Mouse (Mus musculus) hindbrain, embryonic 16.5 days (tissue): Measurements from ENCODE around the gene Sord. TPM values are rescaled to one million over a fixed set of nuclear protein-coding genes. Genes with fewer than 3 reads are reported as not detected.

Experiments used
- ATAC-seq: fragments of 200-750 bp; cut with Nextera tagmentation; 2 replicates; pipeline ENCODE4 v1.8.0; 2017; ENCODE audit warnings: moderate TSS enrichment, moderate library complexity
- H3K27ac ChIP-seq: fragments of 300-500 bp; sonication (generic); 2 replicates; pipeline ENCODE4 v1.5.1; 2014; ENCODE audit warnings: low read depth, mild to moderate bottlenecking, control low read depth, low read length, moderate library complexity
- H3K27me3 ChIP-seq: fragments of 300-500 bp; sonication (generic); replicated peaks from 2 replicates; pipeline ENCODE4 v1.6.1; 2014; ENCODE audit warnings: low read length; ENCODE audit not compliant: control insufficient read depth, insufficient read depth
- H3K36me3 ChIP-seq: fragments of 300-500 bp; sonication (generic); 2 replicates; pipeline ENCODE4 v1.6.1; 2014; ENCODE audit warnings: mild to moderate bottlenecking, low read length, moderate library complexity, mixed read lengths; ENCODE audit not compliant: control insufficient read depth, insufficient read depth
- H3K4me1 ChIP-seq: fragments of 300-500 bp; sonication (generic); 2 replicates; pipeline ENCODE4 v1.6.1; 2014; ENCODE audit warnings: low read depth, low read length; ENCODE audit not compliant: control insufficient read depth, insufficient read depth
- H3K4me2 ChIP-seq: fragments of 300-500 bp; sonication (generic); 2 replicates; pipeline ENCODE4 v1.6.1; 2014; ENCODE audit warnings: mild to moderate bottlenecking, low read length, control low read depth, moderate library complexity
- H3K4me3 ChIP-seq: fragments of 300-500 bp; sonication (generic); 2 replicates; pipeline ENCODE4 v1.5.1; 2014; ENCODE audit warnings: mild to moderate bottlenecking, low read length, control low read depth, moderate library complexity
- H3K9ac ChIP-seq: fragments of 300-500 bp; sonication (generic); 2 replicates; pipeline ENCODE4 v1.6.1; 2014; ENCODE audit warnings: low read depth, mild to moderate bottlenecking, control low read depth, low read length, moderate library complexity
- H3K9me3 ChIP-seq: fragments of 300-500 bp; sonication (generic); 2 replicates; pipeline ENCODE4 v1.6.1; 2014; ENCODE audit warnings: mild to moderate bottlenecking, low read length, moderate library complexity; ENCODE audit not compliant: control insufficient read depth
- whole genome bisulfite sequencing: fragments of 180-500 bp; shearing (Covaris S2); extraction: QIAGEN DNeasy Blood & Tissue Kit; methylation state at CpG from one replicate; pipeline ENCODE4 v1.1.7; 2014; 5-methylcytosine and 5-hydroxymethylcytosine counted together
- polyA plus RNA-seq: library from polyadenylated mRNA; unstranded; fragments of >200 nt; fragmentation: Nextera tagmentation; extraction: Ambion mirVana; gene quantifications from 2 replicates; pipeline ENCODE4 v1.2.1, GENCODE M21; 2015

Gene Sord
- polyA plus RNA-seq, 1 experiment from 2014 or later = 29.7 TPM

DNA sequence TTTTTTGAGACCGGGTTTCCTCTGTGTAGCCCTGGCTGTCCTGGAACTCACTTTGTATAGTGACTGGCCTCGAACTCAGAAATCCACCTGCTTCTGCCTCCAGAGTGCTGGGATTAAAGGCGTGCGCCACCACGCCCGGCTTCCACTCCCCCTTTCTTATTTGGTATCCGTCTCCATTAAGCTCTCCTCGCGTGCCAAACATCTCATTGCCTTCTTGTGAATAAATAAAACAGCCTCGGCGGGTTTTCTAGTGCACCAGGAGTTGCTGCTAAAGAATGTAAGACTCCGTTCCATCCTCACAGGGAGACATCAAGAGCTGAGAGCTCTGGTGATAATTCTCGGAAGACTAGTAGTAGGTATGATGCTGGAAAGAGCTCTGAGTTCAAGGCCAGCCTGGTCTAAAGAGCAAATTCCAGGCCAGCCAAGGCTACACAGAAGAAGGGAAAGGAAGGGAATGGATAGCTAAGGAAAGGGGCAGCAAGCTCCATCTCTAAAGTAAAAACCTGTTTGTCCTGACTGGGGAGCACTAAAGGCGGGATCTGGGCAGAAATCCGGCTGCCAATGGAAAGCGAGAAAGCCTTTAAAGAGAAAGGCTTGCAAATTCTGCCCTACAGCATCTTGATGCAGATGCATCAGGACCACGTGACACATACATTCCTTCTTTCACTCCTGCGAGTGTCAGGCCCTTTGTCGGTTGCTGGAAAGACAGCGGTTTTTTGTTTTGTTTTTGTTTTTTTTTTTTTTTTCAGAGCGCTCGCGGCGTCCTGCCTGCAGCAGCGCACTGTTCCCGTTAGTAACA, 591 bp upstream of the Sord start:
- Histone ChIP-seq H3K9me3 (no peaks in the 10 kb centered on the region), H3K36me3 (no peaks in the 10 kb centered on the region), H3K4me1 (peaks cover 5% of the 10 kb centered on the region), H3K27me3 (no peaks in the 10 kb centered on the region), H3K9ac (peak overlapping the region; percentile 71), H3K27ac (peak overlapping the region; percentile 51), H3K4me2 (peak overlapping the region; percentile 92), H3K4me3 (peak overlapping the region; percentile 53)
- WGBS = 6% methylated on average over 26 of the region's 26 CpGs
- ATAC-seq = peak; percentile 55

GRCm38 (mm10) chr2:122235425-122235824, 876 bp downstream of the Sord start:
- no peak for ATAC-seq
- 63% methylated on average over 2 of the region's 2 CpGs for WGBS
- H3K9ac ChIP-seq = no peak overlapping the region

DNA sequence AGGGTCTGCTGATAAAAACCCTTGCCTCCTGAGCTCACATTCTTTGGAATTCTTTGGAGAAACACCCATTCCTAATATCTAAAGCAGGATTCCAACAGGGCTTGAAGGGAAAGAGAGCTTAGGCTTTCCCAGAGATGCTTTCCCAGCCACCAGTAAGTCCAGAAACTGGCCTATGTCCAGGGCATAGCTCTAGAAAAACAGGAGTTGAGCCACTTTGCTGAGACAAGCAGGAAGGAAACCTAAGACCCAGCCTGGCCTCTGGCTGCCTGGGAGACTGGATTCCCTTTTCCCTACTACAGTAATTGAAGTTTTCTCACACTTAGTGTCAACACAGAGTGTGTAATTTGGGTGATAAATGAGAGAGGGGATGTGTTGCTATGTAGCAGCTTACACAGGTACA, 1.8 kb downstream of the Sord start:
- Histone ChIP-seq H3K4me3 (no peak overlapping the region), H3K9me3 (no peaks in the 10 kb centered on the region), H3K27ac (no peak overlapping the region), H3K9ac (no peak overlapping the region), H3K27me3 (no peaks in the 10 kb centered on the region), H3K36me3 (no peaks in the 10 kb centered on the region), H3K4me2 (no peak overlapping the region), H3K4me1 (peaks cover 5% of the 10 kb centered on the region)
- no peak for ATAC-seq

More at GRCm38 (mm10) chr2:122235425-122235824, 876 bp downstream of the Sord start:
- Histone ChIP-seq H3K4me2 (peak overlapping the region; percentile 92), H3K36me3 (no peaks in the 10 kb centered on the region), H3K27me3 (no peaks in the 10 kb centered on the region), H3K4me3 (peak overlapping the region; percentile 53), H3K27ac (no peak overlapping the region), H3K9me3 (no peaks in the 10 kb centered on the region), H3K4me1 (peaks cover 5% of the 10 kb centered on the region)

GRCm38 (mm10) chr2:122237891-122238470, 3.4 kb downstream of the Sord start:
- no peaks in the 10 kb centered on the region for H3K27me3 ChIP-seq
- no peak overlapping the region for H3K27ac ChIP-seq
- WGBS = 86% methylated on average over 2 of the region's 2 CpGs
- H3K4me2 ChIP-seq = no peak overlapping the region
- ATAC-seq = no peak
- H3K4me3 ChIP-seq = no peak overlapping the region
- H3K4me1 ChIP-seq = peaks cover 5% of the 10 kb centered on the region
- H3K9me3 ChIP-seq = no peaks in the 10 kb centered on the region
- no peaks in the 10 kb centered on the region for H3K36me3 ChIP-seq
- H3K9ac ChIP-seq = no peak overlapping the region

- H3K4me3 ChIP-seq = no peak overlapping the region
- no peak overlapping the region for H3K27ac ChIP-seq
- H3K27me3 ChIP-seq = no peaks in the 10 kb centered on the region
- no peaks in the 10 kb centered on the region for H3K36me3 ChIP-seq
- H3K9me3 ChIP-seq = no peaks in the 10 kb centered on the region
- H3K4me2 ChIP-seq = no peak overlapping the region
- ATAC-seq = no peak
- no peaks in the 10 kb centered on the region for H3K4me1 ChIP-seq
- H3K9ac ChIP-seq = no peak overlapping the region
Observed at GRCm38 (mm10) chr2:122240735-122241134, 6.2 kb downstream of the Sord start.

DNA sequence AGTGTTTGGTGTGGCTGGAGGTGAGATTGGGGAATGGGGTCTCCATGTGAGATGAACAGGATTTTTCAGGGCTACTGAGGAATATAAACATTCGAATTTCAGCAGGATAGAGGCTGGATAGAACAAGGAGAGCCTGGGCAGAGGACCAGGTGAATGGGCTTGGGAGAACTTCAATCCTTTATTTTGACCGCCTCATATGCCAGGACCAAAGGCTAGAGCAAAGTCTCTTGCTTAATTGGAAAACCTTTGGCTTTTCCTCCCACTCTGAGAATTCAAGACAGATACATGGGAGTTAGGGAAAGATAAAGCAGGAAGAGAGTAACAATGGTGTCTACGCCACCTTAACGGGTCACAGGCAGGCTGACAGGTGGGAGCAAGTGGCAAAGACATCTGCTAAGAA, 6.7 kb downstream of the Sord start:
- Histone ChIP-seq H3K9ac (no peak overlapping the region), H3K36me3 (no peaks in the 10 kb centered on the region), H3K4me1 (no peaks in the 10 kb centered on the region), H3K27ac (no peak overlapping the region), H3K9me3 (no peaks in the 10 kb centered on the region), H3K4me3 (no peak overlapping the region), H3K4me2 (no peak overlapping the region), H3K27me3 (no peaks in the 10 kb centered on the region)
- no peak for ATAC-seq
- WGBS = 91% methylated on average over 4 of the region's 4 CpGs

GRCm38 (mm10) chr2:122241935-122242334, 7.4 kb downstream of the Sord start:
- Histone ChIP-seq H3K4me2 (no peak overlapping the region), H3K27ac (no peak overlapping the region), H3K9me3 (no peaks in the 10 kb centered on the region), H3K27me3 (no peaks in the 10 kb centered on the region), H3K9ac (no peak overlapping the region), H3K36me3 (no peaks in the 10 kb centered on the region), H3K4me1 (no peaks in the 10 kb centered on the region), H3K4me3 (no peak overlapping the region)
- ATAC-seq = no peak
- 73% methylated on average over 6 of the region's 6 CpGs for WGBS

DNA sequence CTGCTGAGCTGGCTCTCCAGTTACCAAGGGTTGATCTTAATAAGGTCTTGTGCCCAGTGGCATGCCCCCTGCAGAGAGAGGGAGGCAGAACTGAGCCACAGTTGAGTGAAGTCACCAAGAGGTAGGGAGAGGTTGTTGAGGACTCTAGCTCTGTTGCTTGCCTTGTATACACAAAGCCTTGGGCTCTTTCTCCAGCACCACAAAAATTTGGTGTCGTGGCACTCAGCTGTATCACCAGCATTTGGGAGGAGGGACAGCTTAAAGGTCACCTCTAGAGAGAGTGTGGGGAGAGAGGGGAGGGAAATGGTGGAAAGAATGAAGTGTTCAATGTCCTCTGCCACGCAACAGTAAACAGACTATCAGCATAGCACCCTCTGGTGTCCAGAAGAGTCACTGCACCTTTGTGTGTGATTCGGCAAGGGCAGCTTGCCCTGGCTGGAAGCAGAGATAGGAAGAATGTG, 9.2 kb downstream of the Sord start:
- no peak overlapping the region for H3K27ac ChIP-seq
- no peaks in the 10 kb centered on the region for H3K27me3 ChIP-seq
- H3K36me3 ChIP-seq = no peaks in the 10 kb centered on the region
- H3K4me2 ChIP-seq = no peak overlapping the region
- H3K9ac ChIP-seq = no peak overlapping the region
- ATAC-seq = peak; percentile 73
- WGBS = 3% methylated on average over 3 of the region's 3 CpGs
- H3K9me3 ChIP-seq = no peaks in the 10 kb centered on the region
- no peak overlapping the region for H3K4me3 ChIP-seq
- H3K4me1 ChIP-seq = no peaks in the 10 kb centered on the region

DNA sequence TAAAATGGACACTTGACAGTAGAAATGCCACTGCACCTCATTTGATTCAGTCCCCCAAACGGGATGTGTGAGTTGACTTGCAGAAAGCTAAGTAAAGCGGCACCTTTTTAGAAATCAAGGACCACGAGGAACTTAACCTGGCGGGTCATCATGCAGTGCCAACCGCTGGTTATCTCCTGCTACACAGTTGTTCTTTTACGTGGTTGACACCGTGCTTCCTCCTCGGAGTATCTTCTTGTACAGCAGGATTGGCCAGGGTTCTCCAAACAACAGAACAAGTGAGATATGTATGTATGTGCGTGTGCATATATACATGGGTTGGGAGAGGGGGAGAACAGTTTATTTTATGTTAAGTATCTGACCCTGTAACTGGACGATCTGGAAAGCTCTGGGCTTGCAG, 13.2 kb downstream of the Sord start:
- Histone ChIP-seq H3K4me2 (no peak overlapping the region), H3K27me3 (no peaks in the 10 kb centered on the region), H3K36me3 (no peaks in the 10 kb centered on the region; the same call in 1 of the 2 replicates), H3K9me3 (no peaks in the 10 kb centered on the region), H3K4me3 (no peak overlapping the region), H3K9ac (no peak overlapping the region), H3K4me1 (no peaks in the 10 kb centered on the region), H3K27ac (no peak overlapping the region)
- WGBS = 89% methylated on average over 10 of the region's 10 CpGs
- no peak for ATAC-seq
